Mouse (Mus musculus) frontal cortex, adult 2 months (tissue): ENCODE measurements at regions not wholly inside any gene's neighbourhood (a gene's known extent, or its start where the extent isn't known, plus 50 kb on each side); places are given as distances from the start of the nearest gene placed in this dataset.

ENCODE experiments used
- DNase-seq, 2 experiments: peaks; one replicate each; pipeline ENCODE4 v3.0.0; 2022; ENCODE audit warnings: low spot score in 1 of 2; ENCODE audit errors: extremely low spot score in 1 of 2

DNA sequence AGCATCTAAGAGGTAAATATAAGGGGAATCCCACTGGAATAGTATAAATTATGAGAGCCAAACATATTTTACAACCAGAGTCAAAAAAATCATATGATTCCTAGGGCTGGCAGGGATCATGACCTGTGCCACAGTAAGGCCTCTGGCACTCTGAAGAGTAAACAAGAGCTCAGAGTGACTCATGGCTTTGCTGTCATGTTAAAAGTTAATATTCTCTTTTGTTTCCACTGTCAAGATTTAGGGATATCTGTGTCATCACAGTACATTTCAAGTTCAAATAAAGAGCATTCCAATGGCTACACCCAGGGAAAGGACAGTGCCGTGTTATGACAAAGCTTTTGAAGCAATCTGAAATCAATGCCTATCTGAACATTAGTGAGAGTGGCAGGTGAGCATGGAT is 341.6 kb upstream of the Marcks start:
- no peak for DNase-seq

DNA sequence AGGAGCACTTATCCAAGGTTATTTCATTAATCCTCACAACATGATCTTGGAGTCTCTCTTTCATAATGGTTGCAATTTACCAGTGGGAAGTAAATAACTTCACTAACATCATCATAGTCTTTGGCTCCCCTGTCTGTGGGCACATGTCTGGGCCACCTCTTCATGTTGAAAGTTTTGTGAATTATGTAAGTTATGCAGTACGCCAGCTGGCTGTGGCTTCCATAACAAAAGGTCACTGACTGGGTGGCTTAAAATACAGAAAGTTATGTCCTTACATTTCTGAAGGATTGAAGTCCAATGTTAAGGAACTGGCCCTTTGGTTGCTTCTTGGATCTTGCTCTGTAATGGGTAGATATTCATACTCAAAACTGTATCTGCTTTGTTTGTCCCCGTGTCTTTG is 339.4 kb upstream of the Marcks start:
- DNase-seq, result no peak

- DNase-seq, result no peak
These were observed 334.4 kb upstream of the Marcks start for GRCm38 (mm10) chr10:37473086-37473485.

DNA sequence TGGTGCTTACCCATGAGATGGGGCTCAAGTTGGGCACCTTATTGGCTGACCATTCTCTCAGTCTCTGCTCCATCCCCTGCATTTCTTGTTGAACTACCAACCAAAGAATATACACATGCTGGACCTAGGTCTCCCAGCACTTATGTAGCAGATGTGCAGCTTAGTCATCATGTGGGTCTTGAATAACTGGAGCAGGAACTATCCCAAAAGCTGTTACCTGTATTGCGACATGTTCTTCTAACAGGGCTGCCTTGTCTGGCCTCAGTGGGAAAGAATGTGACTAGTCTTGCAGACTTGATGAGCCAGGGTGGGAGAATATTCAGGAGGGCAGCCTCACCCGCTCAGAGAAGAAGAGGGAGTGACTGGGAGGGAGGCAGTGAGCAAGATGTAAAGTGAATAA is 318.7 kb upstream of the Marcks start:
- DNase-seq, result no peak

DNA sequence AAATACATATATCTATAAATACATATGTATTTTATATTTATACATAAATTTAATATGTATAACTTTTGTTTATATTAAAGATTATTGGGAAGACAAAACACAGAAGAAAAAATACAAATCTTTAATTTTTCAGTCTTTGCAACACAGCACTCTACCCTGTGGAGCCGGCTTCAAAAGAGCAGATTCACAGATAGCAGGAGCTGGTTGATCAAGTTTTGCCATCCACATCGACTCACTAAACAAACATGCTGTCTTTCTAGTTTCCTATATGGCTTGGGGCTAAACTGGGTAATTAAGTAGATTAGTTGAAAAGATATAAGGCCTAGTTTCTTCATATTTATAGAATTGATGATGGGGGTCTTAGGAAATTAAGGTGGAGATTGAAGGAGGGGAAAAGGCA is 311.2 kb upstream of the Marcks start:
- DNase-seq, result no peak

- DNase-seq, result no peak
These were observed 308.8 kb upstream of the Marcks start for GRCm38 (mm10) chr10:37447333-37448204.

GRCm38 (mm10) chr10:37439863-37440613 is 301.3 kb upstream of the Marcks start:
- no peak for DNase-seq

DNA sequence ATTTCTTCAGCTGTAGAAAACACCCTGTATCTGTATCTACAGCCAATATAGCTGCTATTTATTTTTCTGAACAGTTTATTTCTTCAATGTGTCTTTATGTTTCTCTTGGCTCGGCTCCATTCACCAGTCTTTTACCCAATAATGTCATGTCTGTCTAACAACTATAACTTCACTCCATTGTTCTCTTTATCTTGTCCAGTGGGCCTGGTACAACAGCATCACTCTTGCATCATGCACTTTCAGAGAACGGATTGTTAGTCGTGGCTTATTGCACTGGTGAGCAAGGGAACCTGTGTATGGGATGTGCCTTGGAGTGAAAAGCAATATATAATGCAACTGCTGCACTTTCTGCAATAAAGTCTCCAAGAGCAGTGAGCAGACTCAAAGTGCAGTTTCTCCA is 299.6 kb upstream of the Marcks start:
- DNase-seq, result no peak

- DNase-seq, result no peak
These were observed 298.1 kb upstream of the Marcks start for GRCm38 (mm10) chr10:37436849-37437248.

GRCm38 (mm10) chr10:37434229-37434628 is 295.5 kb upstream of the Marcks start:
- no peak for DNase-seq

GRCm38 (mm10) chr10:37423047-37423446 is 284.3 kb upstream of the Marcks start:
- DNase-seq, result no peak

- no peak for DNase-seq
These were observed 283.9 kb upstream of the Marcks start for GRCm38 (mm10) chr10:37422612-37423011.

GRCm38 (mm10) chr10:37416321-37416720 is 277.6 kb upstream of the Marcks start:
- DNase-seq, result no peak

GRCm38 (mm10) chr10:37412401-37412800 is 273.7 kb upstream of the Marcks start:
- no peak for DNase-seq

DNA sequence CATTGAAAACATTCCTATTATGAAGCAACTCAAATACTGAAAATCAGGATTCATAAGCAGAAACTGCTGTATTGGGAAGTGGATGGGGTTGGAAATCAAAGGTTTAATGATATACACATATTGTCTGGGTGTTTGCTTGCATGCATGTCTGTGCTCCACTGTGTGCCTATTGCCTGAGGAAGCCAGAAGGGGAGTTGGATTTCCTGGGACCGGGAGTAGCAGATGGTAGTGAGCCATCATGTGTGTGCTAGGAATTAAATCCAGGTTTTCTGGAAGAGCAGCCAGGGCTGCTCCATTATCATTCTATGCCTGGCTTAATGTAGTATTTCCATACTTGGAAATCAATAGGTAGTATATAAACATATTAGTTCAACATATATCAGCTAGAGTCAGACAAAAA is 271.0 kb upstream of the Marcks start:
- no peak for DNase-seq

DNA sequence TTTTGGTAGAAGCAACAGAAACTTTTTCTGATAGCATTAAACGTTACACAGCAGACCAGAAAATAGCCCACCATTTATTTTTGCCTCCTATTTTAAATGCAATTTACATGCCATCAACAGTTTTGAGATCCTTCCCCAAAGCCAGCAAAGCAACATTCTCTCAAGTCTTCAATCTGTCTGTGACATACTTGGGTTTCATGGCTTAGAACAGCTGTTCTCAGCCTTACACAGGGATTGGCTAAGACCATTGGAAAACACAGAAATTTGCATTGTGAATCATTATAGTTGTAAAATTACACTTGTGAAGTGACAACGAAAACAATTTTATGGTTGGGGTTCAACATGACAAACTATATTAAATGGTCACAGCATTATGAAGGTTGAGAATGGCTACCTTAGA is 268.8 kb upstream of the Marcks start:
- no peak for DNase-seq

GRCm38 (mm10) chr10:37404933-37405332 is 266.2 kb upstream of the Marcks start:
- DNase-seq, result no peak

- DNase-seq, result no peak
These were observed 265.7 kb upstream of the Marcks start for GRCm38 (mm10) chr10:37404407-37404806.

GRCm38 (mm10) chr10:37402376-37402775 is 263.7 kb upstream of the Marcks start:
- DNase-seq, result no peak

DNA sequence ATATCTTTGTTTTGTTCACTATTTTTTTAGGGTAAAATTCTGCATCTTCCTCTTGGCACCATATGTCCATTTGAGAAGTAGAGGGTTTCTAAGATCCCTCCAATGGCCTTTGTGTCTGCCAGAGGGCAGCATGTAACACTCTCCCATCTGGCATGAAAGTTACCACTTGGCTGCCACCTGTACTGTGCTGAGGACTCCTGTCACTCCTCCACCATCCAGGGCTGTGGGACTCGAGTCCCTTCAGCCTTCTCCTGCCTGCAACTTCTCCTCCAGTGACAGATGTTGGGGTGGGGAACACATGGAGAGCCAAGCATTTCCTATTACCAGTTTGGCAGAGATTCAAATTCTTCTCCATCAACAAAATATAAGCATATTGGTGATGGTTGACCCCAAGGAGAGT is 262.3 kb upstream of the Marcks start:
- no peak for DNase-seq

GRCm38 (mm10) chr10:37400379-37400778 is 261.7 kb upstream of the Marcks start:
- DNase-seq, result no peak
